Mouse (Mus musculus) testis, adult 2 months (tissue): ENCODE data around the gene Nt5m. TPM values are rescaled to one million over a fixed set of nuclear protein-coding genes. Genes with fewer than 3 reads are reported as not detected.
"Not testable (repeated sequence)": the region's sequence is repeated elsewhere in the genome, so short reads cannot be mapped to it uniquely, and the experiment has no call there.

Experiments used
- H3K27ac ChIP-seq: fragments of 200-500 bp; 2 replicates; pipeline ENCODE4 v1.5.1; 2012; ENCODE audit warnings: low read depth, low read length; ENCODE audit not compliant: control insufficient read depth, insufficient read depth
- H3K27me3 ChIP-seq: fragments of 200-500 bp; 2 replicates; pipeline ENCODE4 v1.6.1; 2012; ENCODE audit warnings: mild to moderate bottlenecking, low read length, moderate library complexity; ENCODE audit not compliant: control insufficient read depth, insufficient read depth
- H3K36me3 ChIP-seq: fragments of 200-500 bp; 2 replicates; pipeline ENCODE4 v1.6.1; 2012; ENCODE audit warnings: mild to moderate bottlenecking, low read length; ENCODE audit not compliant: control insufficient read depth, insufficient read depth
- H3K4me1 ChIP-seq: fragments of 200-500 bp; 2 replicates; pipeline ENCODE4 v1.6.1; 2012; ENCODE audit warnings: low read length; ENCODE audit not compliant: control insufficient read depth, insufficient read depth
- H3K4me3 ChIP-seq: fragments of 200-500 bp; 2 replicates; pipeline ENCODE4 v1.5.1; 2012; ENCODE audit warnings: low read depth, mild to moderate bottlenecking, low read length, moderate library complexity, mixed read lengths; ENCODE audit not compliant: control insufficient read depth
- CTCF ChIP-seq: fragments of 200-500 bp; IDR thresholded peaks from 2 replicates; pipeline ENCODE4 v1.5.1; 2012; ENCODE audit warnings: low read depth, mild to moderate bottlenecking, inconsistent platforms, low read length, moderate library complexity; ENCODE audit not compliant: control insufficient read depth, insufficient read depth, insufficient replicate concordance
- POLR2A ChIP-seq: fragments of 200-500 bp; IDR thresholded peaks from 2 replicates; pipeline ENCODE4 v1.6.1; 2012; ENCODE audit warnings: low read depth, mild to moderate bottlenecking, inconsistent platforms, low read length, moderate library complexity; ENCODE audit not compliant: control insufficient read depth
- polyA plus RNA-seq: library from polyadenylated mRNA; depleted of rRNA; stranded (reverse); fragments of >200 nt; gene quantifications from 2 replicates; pipeline ENCODE4 v1.2.3, GENCODE M21; 2012

The Nt5m gene
- polyA plus RNA-seq, 1 experiment: 97.1 TPM

DNA sequence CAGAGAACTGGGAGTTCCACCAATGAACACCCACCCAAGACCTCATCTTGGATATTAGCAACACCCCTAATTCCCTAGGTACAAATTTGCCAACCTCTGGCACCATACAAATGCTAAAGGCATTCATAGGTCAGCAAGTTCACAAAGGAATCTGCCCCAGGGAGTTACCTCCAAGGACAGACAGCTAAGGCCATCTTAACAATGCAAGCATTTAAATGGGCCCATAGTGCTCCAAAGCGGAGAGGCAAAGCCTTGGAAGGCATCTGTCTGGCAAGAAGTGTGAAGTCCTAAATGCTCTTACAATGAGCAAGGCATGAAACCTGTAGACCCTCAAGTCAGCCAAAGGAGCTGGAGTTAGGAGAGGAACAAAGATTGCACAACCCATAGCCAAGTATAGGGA lies 24.9 kb upstream of the Nt5m start:
- Histone ChIP-seq H3K4me1 (peaks cover 2% of the 10 kb centered on the region), H3K4me3 (no peak overlapping the region), H3K27me3 (no peaks in the 10 kb centered on the region), H3K27ac (no peak overlapping the region), H3K36me3 (no peaks in the 10 kb centered on the region)
- TF ChIP-seq CTCF (no peak), POLR2A (no peak)

DNA sequence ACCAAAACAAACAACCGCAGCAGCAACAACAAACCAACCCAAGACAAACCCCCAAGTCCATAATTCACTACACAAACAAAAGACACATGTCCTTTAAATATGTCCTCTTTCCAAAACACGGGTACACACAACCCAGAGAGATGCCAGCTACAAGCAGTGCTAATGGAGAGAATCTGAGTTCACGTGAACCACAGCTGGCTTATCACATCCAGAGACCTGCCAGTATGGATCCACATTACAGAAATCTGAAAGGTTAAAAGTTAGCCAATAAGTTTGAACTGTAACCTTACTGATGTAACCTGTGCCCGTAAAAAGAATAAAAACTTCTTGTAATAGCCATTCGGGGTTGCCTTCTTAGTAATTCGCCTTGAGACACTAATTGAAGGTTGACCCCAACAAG lies 24.3 kb upstream of the Nt5m start:
- no peak overlapping the region for H3K27ac ChIP-seq
- TF ChIP-seq POLR2A (no peak), CTCF (no peak)
- H3K4me1 ChIP-seq: peaks cover 2% of the 10 kb centered on the region
- H3K4me3 ChIP-seq: no peak overlapping the region
- no peaks in the 10 kb centered on the region for H3K27me3 ChIP-seq
- peaks cover 2% of the 10 kb centered on the region for H3K36me3 ChIP-seq

DNA sequence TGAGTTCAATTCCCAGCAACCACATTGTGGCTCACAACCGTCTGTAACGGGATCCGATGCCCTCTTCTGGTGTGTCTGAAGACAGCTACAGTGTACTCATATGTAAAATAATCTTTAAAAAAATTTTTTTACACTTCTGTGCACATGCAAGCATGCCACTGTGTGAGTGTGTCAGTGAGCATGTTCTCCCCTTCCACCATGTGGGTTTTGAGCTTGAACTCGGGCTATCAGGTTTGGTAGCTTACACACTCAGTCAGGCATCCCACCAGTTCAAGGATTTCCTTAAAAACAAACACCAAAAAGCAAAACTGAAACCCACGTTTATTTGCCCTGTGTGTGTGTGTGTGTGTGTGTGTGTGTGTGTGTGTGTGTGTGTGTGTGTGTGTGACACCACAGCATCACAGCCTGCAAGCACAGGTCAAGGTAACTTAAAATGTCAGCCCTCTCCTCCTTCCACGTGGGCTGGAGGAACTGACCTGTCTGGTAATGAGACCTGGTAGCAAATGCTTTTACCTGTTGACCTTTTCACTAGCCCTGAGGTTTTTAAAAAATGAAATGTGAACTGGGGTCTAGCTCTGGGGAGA lies 23.7 kb upstream of the Nt5m start:
- Histone ChIP-seq H3K4me1 (peaks cover 2% of the 10 kb centered on the region), H3K27me3 (no peaks in the 10 kb centered on the region), H3K36me3 (peaks cover 2% of the 10 kb centered on the region), H3K27ac (no peak overlapping the region), H3K4me3 (no peak overlapping the region)
- no peak for TF ChIP-seq POLR2A
- TF ChIP-seq CTCF: no peak

DNA sequence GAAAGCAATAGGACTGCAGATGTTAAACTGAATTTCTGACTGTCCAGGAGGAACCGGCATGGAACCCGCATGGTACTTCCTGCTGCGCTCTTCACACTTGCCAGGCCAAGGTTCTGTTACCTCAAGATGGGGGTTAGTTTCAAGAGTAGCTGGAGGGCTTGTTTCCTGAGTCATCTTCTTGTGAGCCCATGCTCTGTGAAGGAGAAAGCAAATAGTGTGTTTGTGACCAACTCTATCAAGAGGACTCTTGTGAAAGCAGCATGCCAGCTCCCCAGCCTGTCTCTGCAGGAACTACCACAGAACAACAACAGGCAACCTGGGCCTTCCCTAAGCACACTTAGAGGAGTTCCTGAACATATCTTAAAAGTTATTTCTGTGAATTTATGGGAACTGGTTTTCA lies 21.3 kb upstream of the Nt5m start:
- Histone ChIP-seq H3K27ac (no peak overlapping the region), H3K36me3 (peaks cover 2% of the 10 kb centered on the region), H3K4me3 (no peak overlapping the region), H3K27me3 (no peaks in the 10 kb centered on the region), H3K4me1 (no peaks in the 10 kb centered on the region)
- TF ChIP-seq POLR2A (no peak), CTCF (no peak)

DNA sequence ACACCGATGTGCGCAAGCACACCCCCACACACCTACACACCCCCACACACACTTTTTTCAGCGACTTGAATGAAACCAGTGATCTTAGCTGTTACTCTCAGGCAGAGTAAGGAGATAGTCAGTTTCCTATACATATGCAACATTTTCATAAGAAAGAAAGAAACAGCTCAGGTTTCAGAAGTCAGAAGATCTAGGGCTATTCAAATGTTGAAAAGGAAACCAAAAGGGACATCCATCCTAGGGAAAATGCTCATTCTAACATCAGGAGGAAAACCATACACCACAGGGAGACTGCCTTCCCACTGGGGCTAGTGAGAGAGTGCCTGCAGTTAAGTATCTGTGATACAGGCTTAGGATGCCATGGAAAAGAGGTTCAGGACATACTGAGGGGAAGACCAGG lies 17.6 kb upstream of the Nt5m start:
- no peak overlapping the region for H3K27ac ChIP-seq
- H3K27me3 ChIP-seq: no peaks in the 10 kb centered on the region
- peaks cover 2% of the 10 kb centered on the region for H3K36me3 ChIP-seq
- no peak for TF ChIP-seq CTCF
- no peak for TF ChIP-seq POLR2A
- H3K4me1 ChIP-seq: no peaks in the 10 kb centered on the region
- no peak overlapping the region for H3K4me3 ChIP-seq

DNA sequence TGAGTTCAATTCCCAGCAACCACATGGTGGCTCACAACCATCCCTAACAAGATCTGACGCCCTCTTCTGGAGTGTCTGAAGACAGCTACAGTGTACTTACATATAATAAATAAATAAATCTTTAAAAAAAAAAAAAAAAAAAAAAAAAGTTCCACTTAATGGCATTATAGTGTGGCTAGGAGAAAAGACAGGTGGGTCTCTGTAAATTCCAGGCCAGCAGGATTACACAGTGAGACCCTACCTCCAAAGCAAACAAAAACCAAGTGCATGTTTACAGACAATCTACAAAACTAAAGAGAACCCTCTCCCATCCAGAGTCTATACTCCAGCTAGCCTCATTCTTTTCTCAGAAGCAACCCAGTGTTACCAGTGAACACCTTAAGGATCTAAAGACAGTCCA lies 1.5 kb upstream of the Nt5m start:
- not testable (repeated sequence) for H3K36me3 ChIP-seq, H3K27me3 ChIP-seq, H3K4me1 ChIP-seq, H3K4me3 ChIP-seq, H3K27ac ChIP-seq

DNA sequence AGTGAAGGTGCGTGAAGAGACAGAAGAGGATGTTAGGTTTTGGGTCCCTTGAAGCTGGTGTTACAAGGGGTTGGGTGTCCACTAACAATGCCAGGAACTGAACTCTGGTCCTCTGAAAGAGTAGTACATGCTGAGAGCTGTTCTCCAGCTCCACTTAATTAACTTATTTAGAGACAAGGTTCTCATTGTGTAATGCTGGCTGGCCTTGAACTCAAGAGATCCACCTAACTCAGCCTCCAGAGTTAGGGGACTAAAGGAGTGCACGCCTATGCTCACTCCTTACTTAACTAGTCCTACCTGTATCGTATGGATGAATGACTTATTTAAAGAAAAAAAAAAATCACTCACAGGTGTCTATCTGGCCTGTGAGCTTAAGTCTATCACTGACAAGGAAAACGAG lies 821 bp upstream of the Nt5m start:
- Histone ChIP-seq H3K27ac (no peak overlapping the region), H3K4me3 (peak overlapping the region; percentile 100; the same call in 1 of the 2 replicates), H3K27me3 (no peaks in the 10 kb centered on the region), H3K36me3 (peaks cover 2% of the 10 kb centered on the region), H3K4me1 (peaks cover 2% of the 10 kb centered on the region)
- no peak for TF ChIP-seq CTCF
- TF ChIP-seq POLR2A: no peak
